In genomic region chr11:114289946-114290345, GRCm38 (mm10) we compare ENCODE assay signal across 28 mouse cellular contexts.
DNase-seq lines count a peak whose midpoint lies in the region; ATAC-seq lines count a peak whose summit lies in the region.
"Had no signal": no experiment of that assay in that cellular context is flagged by ENCODE, and none has a peak within 500 bp of the region (broad histone marks: within the 10 kb centered on the region; RNA-seq: fewer than 3 reads in every experiment).

No protein-coding gene starts in this region.

- H3K4me3 ChIP-seq in hindbrain, embryonic 14.5 days (replicated peaks; ENCODE audit: low read length), result no peak overlapping the region
- no peak overlapping the region for H3K4me3 ChIP-seq in hindbrain, embryonic 11.5 days (ENCODE audit: low read depth, low read length)
- H3K4me3 ChIP-seq: embryonic facial prominence, embryonic 10.5 days; embryonic facial prominence, embryonic 15.5 days; heart, embryonic 10.5 days; heart, embryonic 15.5 days; hindbrain, embryonic 15.5 days; intestine, embryonic 15.5 days; limb, embryonic 10.5 days; limb, embryonic 15.5 days; liver, embryonic 13.5 days; myocyte; neural tube, embryonic 12.5 days had no signal

- H3K9ac ChIP-seq in hindbrain, embryonic 14.5 days, result no peak overlapping the region
- no peak overlapping the region for H3K9ac ChIP-seq in hindbrain, embryonic 11.5 days (ENCODE audit: low read depth, low read length)
- H3K9ac ChIP-seq: embryonic facial prominence, embryonic 15.5 days; heart, embryonic 15.5 days; hindbrain, embryonic 15.5 days; intestine, embryonic 15.5 days; limb, embryonic 15.5 days; liver, embryonic 13.5 days; neural tube, embryonic 12.5 days had no signal

- peak; percentile 29 for DNase-seq in cerebellum, adult 9-10 months
- DNase-seq in cerebellum, adult 11 months, result no peak
- no peak for DNase-seq in hindbrain, embryonic 14.5 days (ENCODE audit: low spot score)
- no peak for DNase-seq in hindbrain, embryonic 11.5 days (ENCODE audit: low spot score)
- peak; percentile 48 for DNase-seq in ZHBTc4 (ENCODE audit: low read depth, low spot score)
- peak; percentile 53 for DNase-seq in cerebellum, postnatal 10 days
- no peak for DNase-seq in right cerebral cortex, postnatal 25 days
- no peak for DNase-seq in spleen, postnatal 14 days (ENCODE audit: low spot score in 2 of 2)
- DNase-seq: adrenal gland, postnatal 36 days; gastrocnemius, postnatal 25 days; heart, adult 11 months; kidney, postnatal 4 days; liver, embryonic 13.5 days; right cerebral cortex, adult 18-20 months; right cerebral cortex, postnatal 4 days had no signal

- no peak for ATAC-seq in hindbrain, embryonic 14.5 days (ENCODE audit: low FRiP score)
- ATAC-seq in hindbrain, embryonic 11.5 days (ENCODE audit: low FRiP score), result no peak
- ATAC-seq: CD4-positive, CD25-positive, alpha-beta regulatory T cell, adult 4 months; intestine, embryonic 15.5 days; lung, postnatal 0 days had no signal

- 57% methylated on average over 1 of the region's 1 CpGs for WGBS in hindbrain, embryonic 14.5 days
- 86% methylated on average over 1 of the region's 1 CpGs for WGBS in hindbrain, embryonic 11.5 days

- H3K36me3 ChIP-seq in hindbrain, embryonic 14.5 days (replicated peaks; ENCODE audit: control insufficient read depth, insufficient read depth), result no peaks in the 10 kb centered on the region
- H3K36me3 ChIP-seq in hindbrain, embryonic 11.5 days (ENCODE audit: control insufficient read depth, insufficient read depth, low read length), result no peaks in the 10 kb centered on the region
- H3K36me3 ChIP-seq: embryonic facial prominence, embryonic 10.5 days; embryonic facial prominence, embryonic 15.5 days; heart, embryonic 10.5 days; heart, embryonic 15.5 days; hindbrain, embryonic 15.5 days; intestine, embryonic 15.5 days; limb, embryonic 10.5 days; limb, embryonic 15.5 days; liver, embryonic 13.5 days; neural tube, embryonic 12.5 days had no signal

- no peaks in the 10 kb centered on the region for H3K27me3 ChIP-seq in hindbrain, embryonic 14.5 days (ENCODE audit: control insufficient read depth, insufficient read depth, low read length)
- H3K27me3 ChIP-seq in hindbrain, embryonic 11.5 days (ENCODE audit: control insufficient read depth, insufficient read depth, low read length), result no peaks in the 10 kb centered on the region
- H3K27me3 ChIP-seq: embryonic facial prominence, embryonic 15.5 days; hindbrain, embryonic 15.5 days; intestine, embryonic 15.5 days; limb, embryonic 15.5 days; liver, embryonic 13.5 days; neural tube, embryonic 12.5 days had no signal

- no peak overlapping the region for H3K4me2 ChIP-seq in hindbrain, embryonic 14.5 days (replicated peaks)
- H3K4me2 ChIP-seq in hindbrain, embryonic 11.5 days (replicated peaks; ENCODE audit: low read depth, low read length), result no peak overlapping the region
- H3K4me2 ChIP-seq: embryonic facial prominence, embryonic 15.5 days; heart, embryonic 15.5 days; hindbrain, embryonic 15.5 days; intestine, embryonic 15.5 days; limb, embryonic 15.5 days; liver, embryonic 13.5 days; neural tube, embryonic 12.5 days had no signal

- peaks cover 16% of the 10 kb centered on the region for H3K4me1 ChIP-seq in hindbrain, embryonic 14.5 days (replicated peaks; ENCODE audit: control insufficient read depth, insufficient read depth, low read length)
- no peaks in the 10 kb centered on the region for H3K4me1 ChIP-seq in hindbrain, embryonic 11.5 days (replicated peaks; ENCODE audit: control insufficient read depth, insufficient read depth, low read length)
- H3K4me1 ChIP-seq: embryonic facial prominence, embryonic 15.5 days; intestine, embryonic 15.5 days; limb, embryonic 15.5 days had no signal

- H3K9me3 ChIP-seq in hindbrain, embryonic 14.5 days (ENCODE audit: control insufficient read depth, low read length), result no peaks in the 10 kb centered on the region
- H3K9me3 ChIP-seq in hindbrain, embryonic 11.5 days (ENCODE audit: control insufficient read depth, low read length), result no peaks in the 10 kb centered on the region
- H3K9me3 ChIP-seq: embryonic facial prominence, embryonic 10.5 days; embryonic facial prominence, embryonic 15.5 days; heart, embryonic 10.5 days; heart, embryonic 15.5 days; hindbrain, embryonic 15.5 days; intestine, embryonic 15.5 days; limb, embryonic 10.5 days; limb, embryonic 15.5 days; liver, embryonic 13.5 days; neural tube, embryonic 12.5 days had no signal

- 0 out of 2 replicates have a peak overlapping the region, but pooled peaks have one; percentile 32 for H3K27ac ChIP-seq in hindbrain, embryonic 14.5 days
- H3K27ac ChIP-seq in hindbrain, embryonic 11.5 days (ENCODE audit: low read depth, low read length), result no peak overlapping the region
- H3K27ac ChIP-seq: embryonic facial prominence, embryonic 10.5 days; embryonic facial prominence, embryonic 15.5 days; heart, embryonic 10.5 days; heart, embryonic 15.5 days; hindbrain, embryonic 15.5 days; intestine, embryonic 15.5 days; limb, embryonic 10.5 days; limb, embryonic 15.5 days; liver, embryonic 13.5 days; macrophage; neural tube, embryonic 12.5 days had no signal

Comparison
In these comparisons a context has a peak if more than half of its experiments do, and no peak if none do; other contexts are left out.
1. DNase-seq: peak in cerebellum, adult 9-10 months (single experiment), ZHBTc4 (single experiment) and cerebellum, postnatal 10 days (2 of 2); none in cerebellum, adult 11 months (single experiment), hindbrain, embryonic 14.5 days (single experiment), hindbrain, embryonic 11.5 days (single experiment), right cerebral cortex, postnatal 25 days (single experiment) and spleen, postnatal 14 days (0 of 2).